Mouse (Mus musculus): Measurements from ENCODE around the gene Ovol2.
A peak's percentile ranks its signal among the peaks of the same experiment; 100 is the strongest.
"Not testable (repeated sequence)": the region's sequence is repeated elsewhere in the genome, so short reads cannot be mapped to it uniquely, and the experiment has no call there.

Ovol2 gene

GRCm38 (mm10) chr2:144331401-144332302 lies at the start of gene Ovol2:
Ovol2 (minus strand) TSS chr2:144332146.
- no peak for ATAC-seq (ENCODE audit: low TSS enrichment)

GRCm38 (mm10) chr2:144381741-144382140 lies 49.8 kb upstream of the Ovol2 start:
- ATAC-seq (ENCODE audit: low TSS enrichment), result no peak

GRCm38 (mm10) chr2:144381293-144381692 lies 49.3 kb upstream of the Ovol2 start:
- peak; percentile 64 for ATAC-seq (ENCODE audit: low TSS enrichment)

GRCm38 (mm10) chr2:144375063-144375703 lies 43.2 kb upstream of the Ovol2 start:
- no peak for ATAC-seq (ENCODE audit: low TSS enrichment)

- 0 out of 2 replicates have a peak, but pooled peaks have one; percentile 12 for ATAC-seq (ENCODE audit: low TSS enrichment)
These were observed 41.1 kb upstream of the Ovol2 start for GRCm38 (mm10) chr2:144373063-144373462.

GRCm38 (mm10) chr2:144371566-144371965 lies 39.6 kb upstream of the Ovol2 start:
- no peak for ATAC-seq (ENCODE audit: low TSS enrichment)

GRCm38 (mm10) chr2:144369511-144369910 lies 37.6 kb upstream of the Ovol2 start:
- ATAC-seq (ENCODE audit: low TSS enrichment), result 0 out of 2 replicates have a peak, but pooled peaks have one; percentile 13

GRCm38 (mm10) chr2:144369020-144369421 lies 37.1 kb upstream of the Ovol2 start:
- peak; percentile 72 for ATAC-seq (ENCODE audit: low TSS enrichment)

- peak; percentile 90 for ATAC-seq (ENCODE audit: low TSS enrichment)
These were observed 36.6 kb upstream of the Ovol2 start, which contains the start of the genes Kat14 and Pet117 for GRCm38 (mm10) chr2:144368400-144369019. Kat14 (plus strand) TSS chr2:144368983. Pet117 (plus strand) TSS chr2:144368996.

GRCm38 (mm10) chr2:144352843-144353242 lies 20.9 kb upstream of the Ovol2 start:
- ATAC-seq (ENCODE audit: low TSS enrichment), result peak; percentile 41; the same call in 1 of the 2 replicates

GRCm38 (mm10) chr2:144348525-144348924 lies 16.6 kb upstream of the Ovol2 start:
- no peak for ATAC-seq (ENCODE audit: low TSS enrichment)

GRCm38 (mm10) chr2:144343158-144343557 lies 11.2 kb upstream of the Ovol2 start:
- ATAC-seq (ENCODE audit: low TSS enrichment), result no peak

- not testable (repeated sequence) for ATAC-seq (ENCODE audit: low TSS enrichment)
These were observed 6.2 kb upstream of the Ovol2 start for GRCm38 (mm10) chr2:144338149-144338548.

- ATAC-seq (ENCODE audit: low TSS enrichment), result no peak
These were observed 5.8 kb upstream of the Ovol2 start for GRCm38 (mm10) chr2:144337701-144338100.

- ATAC-seq (ENCODE audit: low TSS enrichment), result no peak
These were observed 5.3 kb upstream of the Ovol2 start for GRCm38 (mm10) chr2:144337230-144337629.

GRCm38 (mm10) chr2:144333138-144333842 lies 1.3 kb upstream of the Ovol2 start:
- ATAC-seq (ENCODE audit: low TSS enrichment), result peak; percentile 69

GRCm38 (mm10) chr2:144332486-144332885 lies 540 bp upstream of the Ovol2 start:
- no peak for ATAC-seq (ENCODE audit: low TSS enrichment)

- ATAC-seq (ENCODE audit: low TSS enrichment), result 0 out of 2 replicates have a peak, but pooled peaks have one; percentile 5
These were observed 980 bp downstream of the Ovol2 start for GRCm38 (mm10) chr2:144330960-144331371.

GRCm38 (mm10) chr2:144330352-144330959 lies 1.5 kb downstream of the Ovol2 start:
- ATAC-seq (ENCODE audit: low TSS enrichment), result peak; percentile 20; the same call in 1 of the 2 replicates

- ATAC-seq (ENCODE audit: low TSS enrichment), result no peak
These were observed 2.0 kb downstream of the Ovol2 start for GRCm38 (mm10) chr2:144329937-144330336.

GRCm38 (mm10) chr2:144329451-144329850 lies 2.5 kb downstream of the Ovol2 start:
- ATAC-seq (ENCODE audit: low TSS enrichment), result no peak

All from frontal cortex, adult (tissue).